26 mouse cellular contexts compared by ENCODE assay signal in genomic region chr3:94792258-94792657, GRCm38 (mm10). TPM values are rescaled to one million over a fixed set of nuclear protein-coding genes. Genes with fewer than 3 reads are reported as not detected.
DNase-seq lines count a peak whose midpoint lies in the region; ATAC-seq and TF ChIP-seq lines count a peak whose summit lies in the region.
"Had no signal": no experiment of that assay in that cellular context is flagged by ENCODE, and none has a peak within 500 bp of the region (broad histone marks: within the 10 kb centered on the region; RNA-seq: fewer than 3 reads in every experiment).

No protein-coding gene starts in this region.

- H3K4me3 ChIP-seq in layer of hippocampus, adult 2 months, result no peak overlapping the region
- no peak overlapping the region for H3K4me3 ChIP-seq in kidney, embryonic 16.5 days (ENCODE audit: low read length)
- H3K4me3 ChIP-seq: embryonic facial prominence, embryonic 12.5 days; embryonic facial prominence, embryonic 15.5 days; gastrocnemius, adult 2 months; hindbrain, embryonic 12.5 days; hindbrain, embryonic 15.5 days had no signal

- H3K4me2 ChIP-seq in kidney, embryonic 16.5 days (replicated peaks; ENCODE audit: low read depth, low read length), result no peak overlapping the region
- H3K4me2 ChIP-seq: embryonic facial prominence, embryonic 12.5 days; embryonic facial prominence, embryonic 15.5 days; heart, embryonic 11.5 days; hindbrain, embryonic 12.5 days; hindbrain, embryonic 15.5 days had no signal

- H3K27me3 ChIP-seq in kidney, embryonic 16.5 days (ENCODE audit: insufficient read depth, low read length), result no peaks in the 10 kb centered on the region
- H3K27me3 ChIP-seq: embryonic facial prominence, embryonic 12.5 days; embryonic facial prominence, embryonic 15.5 days; hindbrain, embryonic 12.5 days; hindbrain, embryonic 15.5 days; Patski had no signal

- H3K36me3 ChIP-seq in kidney, embryonic 16.5 days (ENCODE audit: insufficient read depth, low read length), result no peaks in the 10 kb centered on the region
- H3K36me3 ChIP-seq: embryonic facial prominence, embryonic 12.5 days; embryonic facial prominence, embryonic 15.5 days; G1E; hindbrain, embryonic 12.5 days; hindbrain, embryonic 15.5 days had no signal

- no peak for DNase-seq in frontal cortex, postnatal 10 days (ENCODE audit: low spot score in 2 of 2)
- DNase-seq in layer of hippocampus, adult 2 months (ENCODE audit: low spot score in 2 of 2), result peak; percentile 32 to 48
- no peak for DNase-seq in layer of hippocampus, adult 9-10 months (ENCODE audit: low spot score)
- peak; percentile 18 for DNase-seq in right cerebral cortex, adult 18-20 months
- no peak for DNase-seq in right cerebral cortex, postnatal 10 days (ENCODE audit: low spot score in 2 of 2)
- DNase-seq: adrenal gland, postnatal 10 days; adrenal gland, postnatal 36 days; B cell, adult 2 months; cerebellum, adult 11 months; cerebellum, adult 2 months; cerebellum, adult 9-11 months; cerebellum, postnatal 25 days; gastrocnemius, adult 2 months; gastrocnemius, postnatal 14 days had no signal

- no peak for TF ChIP-seq CTCF in layer of hippocampus, adult 2 months (conservative IDR thresholded peaks at IDR 0.05)

- WGBS in kidney, embryonic 16.5 days, result 83% methylated on average over 2 of the region's 2 CpGs

- H3K4me1 ChIP-seq in kidney, embryonic 16.5 days (ENCODE audit: insufficient read depth, low read length), result peaks cover 2% of the 10 kb centered on the region; the same call in 1 of the 2 replicates
- H3K4me1 ChIP-seq: embryonic facial prominence, embryonic 12.5 days had no signal

- peak; percentile 59; the same call in 1 of the 2 replicates for ATAC-seq in frontal cortex, adult (ENCODE audit: low TSS enrichment)
- no peak for ATAC-seq in kidney, embryonic 16.5 days (ENCODE audit: low FRiP score, low TSS enrichment)
- ATAC-seq: forebrain, embryonic 14.5 days; Patski had no signal

- no peak overlapping the region for H3K27ac ChIP-seq in layer of hippocampus, adult 2 months
- H3K27ac ChIP-seq in kidney, embryonic 16.5 days (ENCODE audit: low read length), result no peak overlapping the region
- H3K27ac ChIP-seq: embryonic facial prominence, embryonic 12.5 days; embryonic facial prominence, embryonic 15.5 days; gastrocnemius, adult 2 months; hindbrain, embryonic 12.5 days; hindbrain, embryonic 15.5 days had no signal

- no peak overlapping the region for H3K9ac ChIP-seq in kidney, embryonic 16.5 days (replicated peaks; ENCODE audit: low read length)
- H3K9ac ChIP-seq: embryonic facial prominence, embryonic 12.5 days; embryonic facial prominence, embryonic 15.5 days; hindbrain, embryonic 12.5 days; hindbrain, embryonic 15.5 days had no signal

- peaks cover 3% of the 10 kb centered on the region; the same call in 1 of the 2 replicates for H3K9me3 ChIP-seq in kidney, embryonic 16.5 days (ENCODE audit: low read length)
- H3K9me3 ChIP-seq: embryonic facial prominence, embryonic 12.5 days; embryonic facial prominence, embryonic 15.5 days; G1E; hindbrain, embryonic 12.5 days; hindbrain, embryonic 15.5 days had no signal

RNA-seq across cellular contexts. Expression of gene Cgn, which starts 6.0 kb away (rescaled TPM):
- 1 to 10 TPM; 3.7 TPM for total RNA-seq in layer of hippocampus, adult 2 months (2021)
- polyA plus RNA-seq in kidney, embryonic 16.5 days (2015; fragmentation: Nextera tagmentation; extraction: Ambion mirVana), result 20.7 and 24.0 TPM in 2 replicates
- total RNA-seq: common myeloid progenitor, adult 5-6 weeks; hematopoietic stem cell, adult 5-6 weeks had no signal

RNA-seq across cellular contexts. Expression of gene Pogz, which starts 45.1 kb away (rescaled TPM):
- 10 to 100 TPM; 61.3 to 64.6 TPM for total RNA-seq in layer of hippocampus, adult 2 months (2021)
- polyA plus RNA-seq in kidney, embryonic 16.5 days (2015; fragmentation: Nextera tagmentation; extraction: Ambion mirVana), result 15.9 and 21.0 TPM in 2 replicates

Comparison
In these comparisons a context has a peak if more than half of its experiments do, and no peak if none do; other contexts are left out.
1. DNase-seq: peak in layer of hippocampus, adult 2 months (2 of 2) and right cerebral cortex, adult 18-20 months (single experiment); none in frontal cortex, postnatal 10 days (0 of 2), layer of hippocampus, adult 9-10 months (single experiment) and right cerebral cortex, postnatal 10 days (0 of 2).